ENCODE assay signal across 12 mouse cellular contexts in the genomic region with DNA sequence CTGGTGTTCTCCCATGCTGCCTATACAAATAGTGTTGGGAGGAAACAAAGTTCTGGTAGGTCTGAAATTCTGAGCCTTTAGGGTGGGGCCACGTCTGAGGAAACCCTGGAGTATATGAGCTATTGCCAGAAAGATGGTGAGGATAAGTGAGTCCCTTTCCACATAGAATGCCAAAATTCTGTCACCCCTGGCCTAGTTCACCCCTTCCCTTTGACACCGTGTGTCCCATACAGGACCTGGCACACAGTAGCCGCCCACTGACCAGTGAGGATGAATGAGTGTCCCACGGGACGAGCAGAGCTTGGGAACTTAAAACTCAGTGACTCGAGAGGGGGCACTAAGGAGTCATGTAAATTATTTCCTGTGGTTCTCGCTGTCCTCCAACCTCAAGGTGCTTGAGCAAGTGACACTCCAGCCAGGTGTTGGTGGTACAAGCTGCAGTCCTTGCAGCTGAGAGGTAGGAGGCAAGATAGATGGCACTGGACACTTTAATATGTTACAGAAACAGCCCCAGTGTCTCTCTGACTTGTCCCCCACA.
"Had no signal": no experiment of that assay in that cellular context is flagged by ENCODE, and none has a peak within 500 bp of the region (broad histone marks: within the 10 kb centered on the region; RNA-seq: fewer than 3 reads in every experiment).

No protein-coding gene starts in this region.

- H3K9ac ChIP-seq: limb, embryonic 13.5 days; liver, embryonic 14.5 days; midbrain, embryonic 12.5 days; neural tube, embryonic 13.5 days; stomach, embryonic 15.5 days had no signal

- H3K4me1 ChIP-seq: midbrain, embryonic 12.5 days; neural tube, embryonic 13.5 days; stomach, embryonic 15.5 days had no signal

- H3K36me3 ChIP-seq: limb, embryonic 13.5 days; midbrain, embryonic 12.5 days; neural tube, embryonic 13.5 days; stomach, embryonic 15.5 days had no signal

- DNase-seq: kidney, adult 18-20 months; left cerebral cortex, postnatal 4 days; lung, adult 18-20 months; retina, postnatal 1 day; right cerebral cortex, postnatal 4 days; thymus, postnatal 36 days had no signal

- H3K27ac ChIP-seq: limb, embryonic 13.5 days; liver, embryonic 14.5 days; midbrain, embryonic 12.5 days; neural tube, embryonic 13.5 days; stomach, embryonic 15.5 days had no signal

- H3K9me3 ChIP-seq: midbrain, embryonic 12.5 days; neural tube, embryonic 13.5 days; stomach, embryonic 15.5 days had no signal

- H3K4me2 ChIP-seq: limb, embryonic 13.5 days; midbrain, embryonic 12.5 days; neural tube, embryonic 13.5 days; stomach, embryonic 15.5 days had no signal

- H3K4me3 ChIP-seq: limb, embryonic 13.5 days; midbrain, embryonic 12.5 days; neural tube, embryonic 13.5 days; stomach, embryonic 15.5 days had no signal

- H3K27me3 ChIP-seq: limb, embryonic 13.5 days; midbrain, embryonic 12.5 days; neural tube, embryonic 13.5 days; stomach, embryonic 15.5 days had no signal

- ATAC-seq: midbrain, embryonic 16.5 days had no signal
